Mouse (Mus musculus): ENCODE data around the gene Mpi. TPM values are rescaled to one million over a fixed set of nuclear protein-coding genes. Genes with fewer than 3 reads are reported as not detected.

Mpi gene
- polyA plus RNA-seq, 1 experiment from 2014 or later: 50.2 TPM

Other genes starting within 250 kb of the Mpi start
- 25.0 and 30.1 TPM in 2 replicates for gene Ppcdc, start 112.6 kb downstream of the Mpi start, polyA plus RNA-seq (2015; fragmentation: Nextera tagmentation; extraction: Ambion mirVana)
- gene Scamp5, start 84.7 kb downstream of the Mpi start, polyA plus RNA-seq (2015; fragmentation: Nextera tagmentation; extraction: Ambion mirVana): 14.1 and 16.4 TPM in 2 replicates
- 7.0 and 8.1 TPM in 2 replicates for gene Rpp25, start 48.7 kb downstream of the Mpi start, polyA plus RNA-seq (2015; fragmentation: Nextera tagmentation; extraction: Ambion mirVana)
- 844 and 895 TPM in 2 replicates for gene Cox5a, start 31.5 kb downstream of the Mpi start, polyA plus RNA-seq (2015; fragmentation: Nextera tagmentation; extraction: Ambion mirVana)
- 17.2 and 18.2 TPM in 2 replicates for gene Fam219b, start 15.2 kb downstream of the Mpi start, polyA plus RNA-seq (2015; fragmentation: Nextera tagmentation; extraction: Ambion mirVana)
- 83.9 and 84.5 TPM in 2 replicates for gene Scamp2, start 8.2 kb upstream of the Mpi start, polyA plus RNA-seq (2015; fragmentation: Nextera tagmentation; extraction: Ambion mirVana)
- 16.3 and 20.4 TPM in 2 replicates for gene Ulk3, start 36.7 kb upstream of the Mpi start, polyA plus RNA-seq (2015; fragmentation: Nextera tagmentation; extraction: Ambion mirVana)
- not detected in 2 replicates for gene Cplx3, start 53.5 kb upstream of the Mpi start, polyA plus RNA-seq (2015; fragmentation: Nextera tagmentation; extraction: Ambion mirVana)
- not detected in 2 replicates for gene Lman1l, start 68.0 kb upstream of the Mpi start, polyA plus RNA-seq (2015; fragmentation: Nextera tagmentation; extraction: Ambion mirVana)
- 29.0 and 31.4 TPM in 2 replicates for gene Csk, start 100.9 kb upstream of the Mpi start, polyA plus RNA-seq (2015; fragmentation: Nextera tagmentation; extraction: Ambion mirVana)
- gene Cyp1a2, start 130.9 kb upstream of the Mpi start, polyA plus RNA-seq (2015; fragmentation: Nextera tagmentation; extraction: Ambion mirVana): not detected in 2 replicates
- gene Cyp1a1, start 135.2 kb upstream of the Mpi start, polyA plus RNA-seq (2015; fragmentation: Nextera tagmentation; extraction: Ambion mirVana): not detected in 2 replicates
- gene Edc3, start 155.8 kb upstream of the Mpi start, polyA plus RNA-seq (2015; fragmentation: Nextera tagmentation; extraction: Ambion mirVana): 29.6 and 29.9 TPM in 2 replicates
- 57.8 and 71.7 TPM in 2 replicates for gene Clk3, start 213.1 kb upstream of the Mpi start, polyA plus RNA-seq (2015; fragmentation: Nextera tagmentation; extraction: Ambion mirVana)

All from intestine, embryonic 15.5 days (tissue).